Mouse (Mus musculus) gastrocnemius, postnatal 25 days (tissue): ENCODE measurements around the gene Ddx31. TPM values are rescaled to one million over a fixed set of nuclear protein-coding genes. Genes with fewer than 3 reads are reported as not detected.

Experiments
- DNase-seq: peaks from one replicate; pipeline ENCODE4 v3.0.0; 2022
- total RNA-seq, 2 experiments: library from RNA; stranded (reverse); gene quantifications; 1 replicate in 1 of 2; 2 replicates in 1 of 2; pipeline ENCODE4 v1.2.3; 2021

Ddx31 gene
- total RNA-seq, 2 experiments from 2014 or later, result 3.9 to 5.0 TPM

- no peak for DNase-seq
Observed at GRCm38 (mm10) chr2:28912039-28912700, 72.0 kb downstream of the Ddx31 start.

- no peak for DNase-seq
Observed at GRCm38 (mm10) chr2:28912961-28913360, 72.8 kb downstream of the Ddx31 start.

GRCm38 (mm10) chr2:28914121-28914520 lies 73.9 kb downstream of the Ddx31 start:
- DNase-seq, result no peak

GRCm38 (mm10) chr2:28915104-28915738 lies 75.0 kb downstream of the Ddx31 start:
- DNase-seq, result no peak

GRCm38 (mm10) chr2:28915768-28916512 lies 75.7 kb downstream of the Ddx31 start:
- DNase-seq, result peak; percentile 44

- no peak for DNase-seq
Observed at GRCm38 (mm10) chr2:28916513-28916865, 76.3 kb downstream of the Ddx31 start, which contains the start of gene Barhl1. Gene Barhl1, minus strand, starts transcription at chr2:28916668.

- no peak for DNase-seq
Observed at GRCm38 (mm10) chr2:28917156-28917517, 76.9 kb downstream of the Ddx31 start.

GRCm38 (mm10) chr2:28917518-28918361 lies 77.5 kb downstream of the Ddx31 start:
- peak; percentile 29 for DNase-seq

GRCm38 (mm10) chr2:28919001-28919400 lies 78.8 kb downstream of the Ddx31 start:
- DNase-seq, result no peak

- no peak for DNase-seq
Observed at GRCm38 (mm10) chr2:28923912-28924311, 83.7 kb downstream of the Ddx31 start.

- DNase-seq, result no peak
Observed at GRCm38 (mm10) chr2:28930571-28930970, 90.4 kb downstream of the Ddx31 start.

- DNase-seq, result no peak
Observed at GRCm38 (mm10) chr2:28938997-28939396, 98.8 kb downstream of the Ddx31 start.

GRCm38 (mm10) chr2:28943666-28944516 lies 103.7 kb downstream of the Ddx31 start:
- DNase-seq, result no peak

GRCm38 (mm10) chr2:28945388-28945787 lies 105.2 kb downstream of the Ddx31 start:
- DNase-seq, result no peak

GRCm38 (mm10) chr2:28946312-28946711 lies 106.1 kb downstream of the Ddx31 start:
- DNase-seq, result no peak

- no peak for DNase-seq
Observed at GRCm38 (mm10) chr2:28952981-28953380, 112.8 kb downstream of the Ddx31 start.

GRCm38 (mm10) chr2:28954595-28954994 lies 114.4 kb downstream of the Ddx31 start:
- no peak for DNase-seq
